ENCODE assay signal across 10 mouse cellular contexts in the genomic region with DNA sequence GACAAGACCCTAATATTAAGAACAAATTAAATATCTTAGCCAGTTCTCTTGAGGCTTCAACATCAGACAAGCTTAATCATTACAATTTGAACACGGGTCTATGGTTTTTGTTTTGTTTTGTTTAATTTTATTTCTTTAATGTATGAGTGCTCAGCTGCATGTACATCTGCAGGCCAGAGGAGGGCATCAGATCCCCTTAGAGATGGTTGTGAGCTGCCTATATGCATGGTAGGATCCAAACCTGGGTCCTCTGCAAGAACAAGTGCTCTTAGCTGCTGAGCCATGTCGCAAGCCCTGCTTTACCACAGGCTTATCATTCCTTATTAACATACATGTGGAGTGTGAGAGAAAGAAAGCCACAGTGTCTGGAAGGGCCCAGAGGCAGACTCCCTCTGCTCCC.
DNase-seq lines count a peak whose midpoint lies in the region; ATAC-seq and TF ChIP-seq lines count a peak whose summit lies in the region.
"Had no signal": no experiment of that assay in that cellular context is flagged by ENCODE, and none has a peak within 500 bp of the region (broad histone marks: within the 10 kb centered on the region; RNA-seq: fewer than 3 reads in every experiment).

No protein-coding gene starts in this region.

- no peak for ATAC-seq in hindbrain, postnatal 0 days
- ATAC-seq in hindbrain, embryonic 13.5 days (ENCODE audit: low FRiP score): no peak
- ATAC-seq in hematopoietic stem cell, adult 5-6 weeks (replicated peaks in 1 of 2; ENCODE audit: insufficient read depth in 1 of 2, low FRiP score in 2 of 2, low TSS enrichment in 1 of 2, low read depth in 1 of 2, poor library complexity in 2 of 2, severe bottlenecking in 2 of 2): peak; percentile 37 to 45; a peak in 3 of 4 replicates
- ATAC-seq in inflammation-experienced regulatory T-cells, adult 6 months: no peak
- ATAC-seq: activated CD4-positive, CD25-positive, alpha-beta regulatory T cell, adult 4 months had no signal

- TF ChIP-seq POLR2A in ES-Bruce4 (IDR thresholded peaks at IDR 0.05; ENCODE audit: insufficient read depth, low read length): no peak

- DNase-seq in hindbrain, postnatal 0 days (ENCODE audit: low spot score): peak; percentile 21
- peak; percentile 55 for DNase-seq in A20 (ENCODE audit: low read depth, low spot score)
- no peak for DNase-seq in frontal cortex, postnatal 14 days (ENCODE audit: low spot score in 2 of 2)
- DNase-seq: thymus, postnatal 25 days had no signal

- no peak overlapping the region for H3K4me3 ChIP-seq in hindbrain, postnatal 0 days (ENCODE audit: low read length)
- H3K4me3 ChIP-seq in hindbrain, embryonic 13.5 days: no peak overlapping the region
- H3K4me3 ChIP-seq in ES-Bruce4 (ENCODE audit: low read depth, low read length): no peak overlapping the region
- H3K4me3 ChIP-seq: liver, embryonic 15.5 days had no signal

- no peaks in the 10 kb centered on the region for H3K9me3 ChIP-seq in hindbrain, postnatal 0 days (ENCODE audit: low read length)
- no peaks in the 10 kb centered on the region for H3K9me3 ChIP-seq in hindbrain, embryonic 13.5 days
- no peaks in the 10 kb centered on the region for H3K9me3 ChIP-seq in ES-Bruce4 (replicated peaks; ENCODE audit: control insufficient read depth, insufficient read depth, low read length, poor library complexity, severe bottlenecking)
- H3K9me3 ChIP-seq: liver, embryonic 15.5 days had no signal

- H3K36me3 ChIP-seq in hindbrain, postnatal 0 days (ENCODE audit: insufficient read depth, low read length): no peaks in the 10 kb centered on the region
- no peaks in the 10 kb centered on the region; the same call in 1 of the 2 replicates for H3K36me3 ChIP-seq in hindbrain, embryonic 13.5 days
- H3K36me3 ChIP-seq in ES-Bruce4 (ENCODE audit: control insufficient read depth, insufficient read depth, low read length, poor library complexity, severe bottlenecking): no peaks in the 10 kb centered on the region
- H3K36me3 ChIP-seq: liver, embryonic 15.5 days had no signal

- no peak overlapping the region for H3K4me2 ChIP-seq in hindbrain, postnatal 0 days (ENCODE audit: low read depth, low read length)
- no peak overlapping the region for H3K4me2 ChIP-seq in hindbrain, embryonic 13.5 days
- H3K4me2 ChIP-seq: liver, embryonic 15.5 days had no signal

- H3K4me1 ChIP-seq in hindbrain, postnatal 0 days (ENCODE audit: insufficient read depth, low read length): no peaks in the 10 kb centered on the region
- H3K4me1 ChIP-seq in hindbrain, embryonic 13.5 days (replicated peaks): 0 out of 2 replicates have a peak, but pooled peaks cover 4% of the 10 kb centered on the region
- no peaks in the 10 kb centered on the region for H3K4me1 ChIP-seq in ES-Bruce4 (ENCODE audit: control insufficient read depth, insufficient read depth, low read length)
- H3K4me1 ChIP-seq: liver, embryonic 15.5 days had no signal

- H3K27ac ChIP-seq in hindbrain, postnatal 0 days: no peak overlapping the region
- no peak overlapping the region for H3K27ac ChIP-seq in hindbrain, embryonic 13.5 days
- no peak overlapping the region for H3K27ac ChIP-seq in ES-Bruce4 (ENCODE audit: insufficient read depth, low read length)
- H3K27ac ChIP-seq: liver, embryonic 15.5 days had no signal

- H3K9ac ChIP-seq in hindbrain, postnatal 0 days (replicated peaks; ENCODE audit: low read length): no peak overlapping the region
- no peak overlapping the region for H3K9ac ChIP-seq in hindbrain, embryonic 13.5 days
- no peak overlapping the region for H3K9ac ChIP-seq in ES-Bruce4 (ENCODE audit: low read depth, poor library complexity, severe bottlenecking)
- H3K9ac ChIP-seq: liver, embryonic 15.5 days had no signal

- TF ChIP-seq CTCF in hindbrain, postnatal 0 days (IDR thresholded peaks at IDR 0.05; ENCODE audit: low read depth): peak; percentile 50; the same call in 1 of the 2 replicates
- peak; percentile 17 for TF ChIP-seq CTCF in ES-Bruce4 (IDR thresholded peaks at IDR 0.05; ENCODE audit: low read depth, low read length)

- TF ChIP-seq EP300 in ES-Bruce4 (IDR thresholded peaks at IDR 0.05; ENCODE audit: insufficient read depth, low read depth, low read length): no peak

- WGBS in hindbrain, postnatal 0 days: 62% methylated on average over 2 of the region's 2 CpGs
- 58% methylated on average over 2 of the region's 2 CpGs for WGBS in hindbrain, embryonic 13.5 days

- no peaks in the 10 kb centered on the region for H3K27me3 ChIP-seq in hindbrain, postnatal 0 days (ENCODE audit: insufficient read depth, low read length)
- H3K27me3 ChIP-seq in hindbrain, embryonic 13.5 days: no peaks in the 10 kb centered on the region
- no peaks in the 10 kb centered on the region for H3K27me3 ChIP-seq in ES-Bruce4 (ENCODE audit: control insufficient read depth, insufficient read depth, low read length, poor library complexity, severe bottlenecking)
- H3K27me3 ChIP-seq: liver, embryonic 15.5 days had no signal

Comparison
In these comparisons a context has a peak if more than half of its experiments do, and no peak if none do; other contexts are left out.
1. ATAC-seq: peak in hematopoietic stem cell, adult 5-6 weeks (2 of 2); none in hindbrain, postnatal 0 days (single experiment), hindbrain, embryonic 13.5 days (single experiment) and inflammation-experienced regulatory T-cells, adult 6 months (single experiment).
2. DNase-seq: peak in hindbrain, postnatal 0 days (single experiment) and A20 (single experiment); none in frontal cortex, postnatal 14 days (0 of 2).